Mouse (Mus musculus): ENCODE measurements around the gene Cd164l2.

Gene Cd164l2

DNA sequence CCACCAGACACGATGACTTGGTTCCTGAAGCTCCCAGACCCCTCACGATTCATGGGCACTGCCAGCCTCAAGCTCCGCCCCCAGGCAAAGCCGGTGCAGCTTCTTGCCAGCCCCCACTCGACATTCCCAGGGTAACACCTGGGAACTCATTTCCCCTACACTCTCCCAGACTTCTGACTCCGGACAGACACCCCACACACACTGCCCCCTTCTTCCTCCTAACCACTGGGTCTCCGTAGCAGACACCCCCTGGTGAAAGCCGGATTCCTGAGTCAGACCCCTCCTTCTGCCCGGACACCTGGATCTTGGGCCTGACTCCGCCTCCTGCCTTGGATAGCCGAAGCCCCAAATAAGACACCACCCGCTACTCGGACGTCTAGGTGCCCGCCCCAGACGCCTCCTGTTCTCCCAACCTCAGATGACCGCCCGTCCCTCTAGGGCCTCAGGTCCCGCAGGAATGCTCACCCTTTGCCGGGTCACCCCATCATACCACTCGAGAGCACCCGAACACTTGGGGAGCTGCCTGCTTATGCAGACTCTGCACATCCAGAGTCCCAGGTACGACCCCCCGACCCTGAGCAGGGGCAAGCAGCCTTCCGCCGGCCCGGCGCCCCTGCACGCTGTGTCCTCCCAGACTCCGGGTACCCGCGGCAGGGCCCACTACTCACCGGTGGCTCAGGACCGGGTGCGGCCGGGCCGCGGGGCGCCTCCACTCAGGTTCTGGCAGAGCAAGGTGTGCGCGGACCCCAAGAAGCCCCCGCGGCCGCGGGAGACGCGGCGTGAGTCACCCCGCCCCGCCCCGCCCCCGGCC, at the start of gene Cd164l2, which contains the start of gene Gpr3:
Cd164l2 (plus strand) TSS at position 381 of the 811 bp plus-strand sequence.
Gpr3 (minus strand) TSS at position 786 of the 811 bp plus-strand sequence.
- peak; percentile 31 for DNase-seq

DNA sequence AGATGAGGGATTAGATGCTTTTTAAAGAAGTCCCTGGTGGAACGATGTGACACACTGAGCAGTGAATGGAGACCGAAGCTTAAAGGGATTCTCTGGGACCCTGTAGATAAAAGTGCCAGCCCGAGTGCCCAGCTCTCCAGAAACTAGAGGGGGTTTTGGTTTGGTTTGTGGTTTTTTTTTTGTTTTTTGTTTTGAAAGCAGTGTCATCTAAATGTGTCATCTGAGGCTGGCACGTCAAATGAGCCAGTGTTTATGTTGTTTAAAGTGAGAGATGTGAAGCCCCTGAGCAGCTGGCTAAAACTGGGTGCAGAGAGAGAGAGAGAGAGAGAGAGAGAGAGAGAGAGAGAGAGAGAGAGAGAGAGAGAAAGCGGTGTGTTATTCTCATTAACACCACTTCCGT, 49.7 kb upstream of the Cd164l2 start:
- no peak for DNase-seq

DNA sequence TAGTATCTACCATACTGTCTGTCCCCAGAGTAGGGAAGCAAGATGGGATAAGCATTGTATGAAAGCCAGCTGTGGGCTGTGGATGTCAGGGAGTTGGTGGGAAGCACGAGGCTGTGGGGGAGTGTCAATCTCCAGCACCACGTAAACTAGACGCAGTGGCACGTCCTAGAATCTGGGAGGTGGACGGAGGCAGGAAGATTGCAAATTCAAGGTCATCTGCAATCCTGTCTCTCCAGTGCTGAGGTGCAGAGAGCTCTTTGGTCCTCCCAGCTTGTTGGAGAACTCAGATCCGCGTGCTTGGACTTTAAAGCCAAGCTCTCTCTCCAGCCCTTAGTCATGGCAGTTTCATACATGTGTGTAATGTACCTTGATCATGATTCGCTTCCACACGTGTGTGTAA, 45.2 kb upstream of the Cd164l2 start:
- DNase-seq = no peak

DNA sequence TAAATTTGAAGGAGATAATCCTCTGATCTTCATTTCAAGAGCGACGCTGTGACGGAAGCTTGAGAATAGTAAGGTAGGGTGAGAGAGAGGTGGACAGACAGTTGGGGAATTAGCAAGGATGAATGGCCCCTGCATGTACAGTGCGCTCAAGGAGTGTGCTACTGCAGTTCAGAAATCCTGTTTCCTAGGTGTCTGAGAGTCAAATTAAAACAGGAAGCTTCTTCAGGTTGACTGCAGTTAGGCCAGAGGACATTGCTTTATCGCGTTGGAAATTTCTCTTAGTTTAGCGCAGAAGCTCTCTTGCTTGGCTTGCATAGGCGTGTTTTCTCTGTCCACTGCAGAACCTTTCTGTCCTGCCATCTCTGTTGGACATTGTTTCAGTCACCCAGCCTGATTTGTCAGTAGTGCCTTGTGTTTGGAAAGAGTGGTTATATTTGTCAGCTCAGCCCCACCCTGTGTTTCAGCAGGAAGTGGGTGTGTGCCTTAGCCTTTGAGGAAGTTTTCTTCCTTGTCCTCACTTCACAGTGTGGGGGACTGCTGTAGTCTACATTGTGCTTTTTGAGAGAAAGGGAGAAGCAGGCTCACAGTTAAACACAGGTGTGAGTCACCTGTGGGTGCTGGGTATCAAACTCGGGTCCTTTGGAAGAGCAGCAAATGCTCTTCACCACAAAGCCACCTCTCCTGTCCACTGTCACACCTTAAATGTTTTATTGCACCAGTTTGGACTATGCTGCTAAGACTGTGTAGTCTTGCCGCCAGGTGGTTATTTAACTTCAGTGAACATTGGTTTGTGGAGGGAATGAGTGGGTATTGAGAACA, 42.5 kb upstream of the Cd164l2 start:
- no peak for DNase-seq

DNA sequence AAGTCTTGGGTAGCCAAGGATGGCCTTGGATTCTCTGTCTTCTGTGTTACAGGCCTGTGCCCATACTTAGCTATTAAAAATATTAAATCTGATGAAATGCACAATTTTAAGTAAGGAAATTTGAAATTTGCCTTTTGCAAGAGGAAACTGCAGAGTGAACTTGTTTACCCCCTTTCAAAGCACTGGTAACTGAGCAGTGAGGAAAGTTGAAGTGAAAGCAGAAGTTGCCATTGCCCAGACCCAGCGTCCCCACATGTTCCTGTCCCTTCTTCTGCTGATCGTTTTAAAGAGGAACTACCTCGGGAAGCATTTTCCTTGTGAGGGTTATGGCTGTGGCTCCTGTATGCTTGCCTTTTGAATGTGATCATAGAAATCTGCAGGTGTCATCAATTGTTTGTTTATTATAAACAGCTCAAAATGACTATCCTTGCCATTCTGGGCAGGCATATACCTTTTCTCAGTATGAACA, 41.8 kb upstream of the Cd164l2 start:
- no peak for DNase-seq

DNA sequence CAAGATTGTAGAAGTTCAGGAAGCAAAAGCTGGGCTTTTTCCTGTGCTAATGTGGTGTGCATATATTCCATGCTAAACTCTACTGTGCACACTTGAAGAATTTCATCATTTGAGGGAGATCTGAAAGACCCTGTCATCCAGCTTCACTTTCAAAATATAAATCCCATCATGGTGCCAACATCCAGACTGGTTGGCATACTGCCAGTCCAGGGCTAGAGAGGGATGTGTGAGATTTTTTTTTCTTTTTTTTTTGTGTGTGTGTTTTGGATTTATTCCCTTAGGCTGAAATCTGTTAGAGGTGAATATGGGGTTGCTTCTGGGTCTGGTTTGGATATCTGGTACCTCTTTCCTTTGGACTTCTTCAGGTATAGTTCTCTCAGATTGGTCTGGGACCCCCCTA, 41.3 kb upstream of the Cd164l2 start:
- no peak for DNase-seq

DNA sequence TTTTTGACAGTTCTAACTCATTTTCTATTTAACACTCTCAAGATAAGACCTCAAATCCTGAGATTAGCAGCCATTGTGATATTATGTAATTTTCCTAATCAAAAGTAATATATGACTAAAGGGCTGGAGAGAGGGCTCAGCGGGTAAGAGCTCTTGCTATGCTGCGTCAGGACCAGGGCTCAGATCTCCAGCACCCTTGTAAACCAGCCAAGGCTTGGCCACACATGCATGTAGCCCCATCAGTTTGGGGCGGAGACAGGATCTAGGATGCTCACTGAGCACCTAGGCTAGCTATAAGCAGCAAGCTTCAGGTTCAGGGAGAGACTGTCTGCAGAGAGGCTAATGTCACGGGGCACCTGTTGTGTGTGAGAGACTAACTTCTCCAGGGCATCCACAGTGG, 39.5 kb upstream of the Cd164l2 start:
- no peak for DNase-seq

DNA sequence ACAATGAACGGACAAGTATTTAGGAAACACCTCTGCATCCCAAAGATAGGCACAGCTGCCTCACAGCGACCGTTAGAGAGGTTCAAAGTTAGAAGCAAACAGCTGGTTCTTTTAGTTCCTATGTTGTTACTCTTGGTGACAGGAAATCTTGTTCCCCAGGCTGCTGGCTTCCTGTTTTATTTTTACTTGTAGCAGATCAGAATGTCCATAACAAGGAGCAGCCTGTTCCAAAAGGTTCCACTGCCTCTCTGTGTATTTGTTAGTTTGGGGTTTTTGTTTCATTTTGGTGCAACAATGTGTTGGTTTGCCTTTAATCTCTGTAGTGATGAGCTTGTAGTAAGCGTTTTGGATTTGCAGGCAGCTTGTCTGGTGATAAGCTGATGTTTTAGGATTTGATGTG, 37.6 kb upstream of the Cd164l2 start:
- no peak for DNase-seq

DNA sequence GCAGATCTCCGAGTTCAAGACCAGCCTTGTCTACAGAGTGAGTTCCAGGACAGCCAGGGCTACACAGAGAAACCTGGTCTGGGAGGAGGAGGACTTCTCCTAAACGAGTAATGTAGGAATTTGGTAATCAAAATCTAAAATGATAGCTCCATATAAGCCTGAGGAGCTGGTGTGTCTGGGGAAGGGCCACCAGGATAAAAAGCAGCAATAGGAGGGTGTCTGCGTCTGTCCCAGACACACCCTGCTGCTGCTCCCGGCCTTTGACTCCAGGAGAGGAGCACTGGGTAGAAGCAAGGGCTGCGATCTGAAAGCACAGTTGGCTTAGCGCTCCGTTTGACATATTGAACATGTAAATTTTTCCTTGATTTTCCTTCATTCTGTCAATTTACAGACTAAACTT, 36.7 kb upstream of the Cd164l2 start:
- DNase-seq = no peak

DNA sequence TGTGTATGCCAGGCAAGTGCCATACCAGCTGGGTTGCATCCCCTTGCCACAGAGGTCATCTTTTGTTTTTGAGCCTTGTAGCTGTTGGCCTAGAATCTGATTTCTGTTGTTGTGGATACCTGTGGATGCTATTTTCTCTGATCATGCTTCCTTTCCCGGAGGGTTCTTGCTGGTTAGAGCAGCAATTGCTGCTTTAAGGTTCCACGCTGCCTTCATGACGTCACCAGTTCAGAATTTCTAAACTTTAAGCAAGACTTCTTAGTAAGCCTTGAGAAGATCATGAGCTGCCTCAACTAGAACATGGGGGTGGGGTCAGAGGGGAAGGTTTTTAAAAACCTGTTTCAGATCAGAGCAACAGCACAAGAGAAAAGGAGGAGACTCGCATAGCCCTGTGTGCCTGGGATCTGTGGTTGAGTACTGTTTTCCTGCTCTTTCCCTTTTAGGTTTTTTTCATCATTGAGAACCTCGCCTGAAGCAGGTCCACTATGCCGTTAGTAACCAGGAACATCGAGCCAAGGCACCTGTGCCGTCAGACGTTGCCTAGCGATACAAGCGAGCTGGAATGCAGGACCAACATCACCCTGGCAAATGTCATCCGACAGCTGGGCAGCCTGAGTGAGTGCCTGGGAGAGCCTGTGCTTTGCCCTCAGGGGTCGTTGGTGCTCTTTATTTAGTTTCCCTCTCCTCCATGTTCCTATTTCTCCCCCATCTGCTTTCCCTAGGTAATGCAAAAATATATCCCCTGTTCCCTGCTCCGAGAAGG, 35.8 kb upstream of the Cd164l2 start:
- no peak for DNase-seq

DNA sequence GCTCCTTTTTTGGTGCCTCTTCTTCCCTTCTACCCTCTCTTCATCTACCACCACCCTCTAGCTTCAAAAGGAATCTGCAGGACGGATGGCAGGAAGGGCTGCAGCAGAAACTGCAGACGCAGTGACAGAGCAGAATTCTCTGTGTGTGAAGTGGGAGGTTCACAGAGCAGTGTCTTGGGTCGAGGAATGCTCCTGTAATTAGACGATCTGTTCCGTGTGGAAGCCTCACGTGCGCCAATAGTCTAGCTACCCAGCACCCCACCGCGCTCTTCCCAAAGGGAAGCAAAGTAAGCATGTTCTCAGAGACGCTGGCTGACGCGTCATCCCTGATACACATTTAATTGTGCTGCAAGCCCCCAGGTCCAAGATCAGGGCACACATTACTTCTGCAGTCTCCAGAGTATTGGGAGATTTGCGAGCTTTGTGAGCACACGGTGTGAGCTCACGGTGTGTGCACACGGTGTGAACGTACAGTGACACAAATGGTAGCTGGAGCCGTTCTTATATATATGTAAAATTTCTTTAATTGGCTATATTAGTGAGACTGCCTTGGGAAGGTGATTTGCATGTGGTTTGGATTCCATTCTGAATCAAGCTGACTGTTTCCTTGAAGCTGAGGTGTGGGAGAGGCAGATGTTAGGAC, 35.0 kb upstream of the Cd164l2 start:
- no peak for DNase-seq

DNA sequence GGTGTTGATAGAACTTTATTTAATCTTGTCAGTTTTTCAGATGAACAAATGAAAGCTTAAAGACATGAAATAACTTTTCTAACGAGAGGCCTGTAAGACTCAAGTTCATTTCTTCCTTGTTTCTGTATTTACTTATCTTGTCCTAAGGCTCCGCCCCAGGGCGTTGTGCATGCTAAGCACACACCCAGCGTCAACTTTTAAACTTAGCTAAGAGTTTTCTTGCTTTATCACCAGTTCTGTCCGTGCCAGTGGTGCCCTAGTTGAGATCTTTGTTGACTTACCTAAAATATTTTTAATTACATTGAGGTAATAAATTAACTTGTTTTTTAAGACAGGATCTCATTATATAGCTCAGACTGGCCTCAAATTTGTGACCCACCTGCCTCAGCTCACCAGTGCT, 33.6 kb upstream of the Cd164l2 start:
- DNase-seq = no peak

DNA sequence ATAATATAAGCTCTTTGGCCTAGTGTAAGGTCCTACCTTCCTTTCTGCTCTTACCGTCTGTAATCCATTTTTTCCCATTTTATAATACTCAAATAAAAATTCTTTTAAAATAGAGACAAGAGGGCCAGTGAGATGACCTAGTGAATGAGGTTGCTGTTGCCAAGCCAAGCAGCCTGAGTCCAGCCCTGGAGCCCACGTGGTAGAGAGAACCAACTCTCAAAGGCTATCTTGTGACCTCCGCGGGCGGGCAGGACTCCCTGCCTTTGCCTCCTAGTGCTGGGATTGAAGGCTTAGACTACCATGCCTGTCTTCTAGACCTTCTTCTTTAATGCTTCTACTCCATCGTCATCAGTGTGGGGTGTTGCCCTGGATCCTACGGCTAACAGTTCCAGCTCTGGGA, 32.7 kb upstream of the Cd164l2 start:
- DNase-seq = no peak

DNA sequence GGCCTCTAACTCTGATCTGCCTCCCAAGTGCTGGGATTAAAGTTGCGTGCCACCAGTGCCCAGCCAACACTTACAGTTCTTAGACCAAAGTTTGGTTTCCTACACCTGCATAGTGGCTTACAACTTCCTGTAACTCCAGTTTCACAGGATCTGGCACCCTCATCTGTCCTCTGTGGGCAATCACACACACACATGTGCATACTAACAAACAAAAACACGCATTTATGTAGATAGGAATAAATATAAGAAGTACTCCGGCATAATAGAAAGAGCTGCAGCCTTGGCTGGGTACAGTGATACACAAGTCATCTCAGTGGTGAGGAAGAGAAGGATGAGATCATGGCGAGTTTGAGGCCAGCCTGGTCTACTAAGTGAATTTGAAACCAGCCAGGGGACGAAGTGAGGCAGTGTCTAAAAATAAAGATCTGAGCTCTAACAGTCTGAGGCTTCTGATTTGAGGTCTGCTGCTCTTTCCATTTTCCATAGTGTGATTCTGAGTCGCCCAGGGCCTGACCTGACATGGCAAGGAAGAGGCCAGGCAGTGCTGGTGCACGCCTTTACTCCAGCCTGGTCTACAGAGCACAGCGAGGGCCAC, 29.4 kb upstream of the Cd164l2 start:
- no peak for DNase-seq

DNA sequence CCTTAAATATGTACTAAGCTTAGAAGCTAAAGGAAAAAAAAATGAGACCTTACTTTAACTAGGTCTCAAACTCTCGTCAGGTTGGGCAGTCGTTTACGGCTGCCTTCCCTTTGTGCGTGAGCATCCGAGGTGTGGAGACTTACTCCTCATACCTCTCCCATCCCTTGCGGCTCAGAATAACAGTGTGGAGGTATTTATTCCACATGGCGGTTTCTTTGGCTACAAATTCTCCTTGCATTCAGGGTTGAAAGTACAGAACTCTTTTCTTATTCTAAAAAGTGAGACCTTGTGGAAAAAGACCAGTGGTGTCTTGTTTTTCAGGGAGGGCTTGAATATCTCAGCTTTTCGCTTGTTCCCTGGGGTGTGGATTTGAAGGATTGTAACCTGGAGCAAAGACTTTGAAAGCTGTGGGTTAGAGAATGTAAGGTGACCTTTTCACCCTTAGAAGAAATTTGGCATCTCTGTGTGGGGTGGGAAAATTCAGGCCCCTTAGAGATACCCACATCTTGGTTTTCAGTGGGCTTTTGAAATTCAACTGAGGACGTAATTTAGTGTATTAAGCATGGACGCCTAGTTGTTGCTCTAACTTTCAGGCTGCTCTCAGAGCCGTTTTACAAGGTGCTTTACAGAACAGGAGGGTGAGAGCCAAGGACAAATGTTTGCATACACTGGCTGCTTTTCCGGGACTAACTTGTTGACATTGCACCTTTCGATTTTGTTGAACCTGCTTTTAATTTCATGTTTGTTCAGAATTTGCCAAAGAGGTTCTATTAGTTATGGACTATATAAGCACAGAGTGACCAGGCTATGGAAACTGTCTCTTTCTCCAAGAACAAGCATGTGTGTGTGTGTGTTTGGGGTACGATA, 27.7 kb upstream of the Cd164l2 start:
- DNase-seq = no peak

DNA sequence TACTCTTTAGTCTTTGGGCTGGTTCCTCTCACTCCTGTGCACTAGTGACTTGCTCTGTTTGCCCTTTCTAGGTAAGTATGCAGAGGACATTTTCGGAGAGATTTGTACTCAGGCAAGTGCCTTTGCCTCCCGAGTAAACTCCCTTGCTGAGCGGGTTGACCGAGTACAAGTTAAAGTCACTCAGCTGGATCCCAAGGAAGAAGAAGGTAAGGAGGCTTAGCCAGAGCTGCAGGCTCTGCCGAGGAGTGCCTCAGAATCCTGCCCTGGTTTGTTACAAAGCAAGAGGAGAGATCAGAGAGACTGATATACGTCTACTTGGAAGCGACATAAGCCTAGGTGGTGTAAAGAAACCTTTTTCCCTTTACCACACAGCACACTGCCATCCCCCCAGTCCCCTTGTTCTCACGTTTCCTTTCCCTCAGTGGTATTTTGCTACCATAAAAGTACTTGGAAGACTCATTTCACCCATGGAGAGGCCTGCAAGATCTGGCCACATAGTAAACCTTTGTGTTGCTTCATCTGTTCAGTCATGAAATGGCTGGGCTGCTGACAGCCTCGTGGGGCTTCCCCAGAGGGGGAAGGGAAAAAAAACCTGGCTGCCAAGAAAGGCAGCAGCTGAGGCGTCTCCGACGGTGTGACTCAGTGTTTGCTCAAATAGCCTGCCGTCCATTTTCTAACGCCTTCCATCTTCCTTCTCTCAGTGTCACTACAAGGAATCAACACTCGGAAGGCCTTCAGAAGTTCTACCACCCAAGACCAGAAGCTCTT, 26.8 kb upstream of the Cd164l2 start:
- DNase-seq = peak; percentile 68

DNA sequence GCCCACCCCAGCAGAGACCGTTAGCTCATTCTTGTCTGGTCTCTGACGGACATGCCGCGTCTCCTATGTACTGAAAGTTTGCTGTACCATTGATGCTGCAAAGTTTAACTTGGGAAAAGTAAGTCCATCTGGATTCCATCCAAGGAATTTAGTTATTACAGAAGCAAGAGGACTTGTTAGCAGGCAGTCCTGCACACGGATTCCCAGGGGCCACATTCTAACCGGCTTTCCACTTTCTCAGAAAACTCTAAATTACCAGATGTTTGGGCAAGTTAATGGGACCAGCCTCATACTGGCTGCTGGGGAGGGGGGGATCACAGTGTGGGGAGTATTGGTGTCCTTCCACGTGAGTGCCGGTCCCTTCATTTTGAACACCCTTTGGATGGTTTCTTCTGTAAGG, 26.0 kb upstream of the Cd164l2 start:
- no peak for DNase-seq

DNA sequence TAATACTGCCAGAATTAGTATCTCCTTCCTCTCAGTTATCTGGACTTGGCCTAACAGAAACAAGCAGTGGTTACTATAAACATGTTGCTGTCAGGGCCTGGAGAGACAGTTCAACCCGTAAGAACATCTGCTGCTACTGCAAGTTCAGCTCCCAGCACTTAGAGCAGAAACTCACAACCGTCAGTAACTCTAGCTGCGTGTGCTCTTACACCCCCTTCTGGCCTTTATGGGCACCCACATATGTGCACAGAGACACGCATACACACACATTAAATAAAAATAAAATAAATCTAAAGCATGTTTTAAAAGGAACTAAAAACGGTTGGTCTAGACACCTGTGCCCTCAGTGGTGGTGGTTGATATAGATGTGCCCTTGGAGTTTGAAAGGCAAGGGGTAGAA, 25.1 kb upstream of the Cd164l2 start:
- DNase-seq = no peak

DNA sequence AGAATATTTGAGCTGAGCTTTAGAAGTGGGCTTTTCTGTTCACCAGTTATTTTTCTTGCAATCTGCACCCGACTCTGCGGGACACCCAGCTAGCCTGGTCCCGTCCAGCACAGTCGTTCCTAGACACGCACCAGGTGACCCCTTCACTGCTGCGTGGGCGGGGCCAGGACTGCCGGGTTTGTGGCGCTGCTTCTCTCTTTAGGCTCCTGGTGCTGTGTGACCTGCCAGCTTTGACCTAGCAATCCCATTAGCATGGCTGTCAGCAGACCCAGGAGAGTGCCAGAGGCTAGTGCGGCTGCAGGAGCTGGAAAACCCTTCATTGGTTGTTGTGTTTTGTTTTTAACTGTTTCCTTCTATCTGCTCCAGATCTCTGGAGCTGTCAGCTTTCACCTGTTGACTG, 22.5 kb upstream of the Cd164l2 start:
- DNase-seq = no peak

DNA sequence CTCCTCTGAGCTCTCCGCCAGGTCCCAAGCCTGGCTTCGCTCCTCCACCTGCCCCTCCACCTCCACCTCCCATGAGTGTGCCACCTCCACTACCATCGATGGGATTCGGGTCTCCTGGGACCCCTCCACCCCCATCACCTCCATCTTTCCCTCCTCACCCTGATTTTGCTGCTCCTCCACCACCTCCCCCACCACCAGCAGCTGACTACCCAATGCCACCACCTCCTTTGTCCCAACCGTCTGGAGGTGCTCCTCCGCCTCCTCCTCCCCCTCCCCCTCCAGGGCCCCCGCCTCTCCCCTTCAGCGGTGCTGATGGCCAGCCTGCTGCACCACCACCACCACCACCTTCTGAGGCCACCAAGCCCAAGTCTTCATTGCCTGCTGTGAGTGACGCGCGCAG, 17.4 kb upstream of the Cd164l2 start:
- no peak for DNase-seq

DNA sequence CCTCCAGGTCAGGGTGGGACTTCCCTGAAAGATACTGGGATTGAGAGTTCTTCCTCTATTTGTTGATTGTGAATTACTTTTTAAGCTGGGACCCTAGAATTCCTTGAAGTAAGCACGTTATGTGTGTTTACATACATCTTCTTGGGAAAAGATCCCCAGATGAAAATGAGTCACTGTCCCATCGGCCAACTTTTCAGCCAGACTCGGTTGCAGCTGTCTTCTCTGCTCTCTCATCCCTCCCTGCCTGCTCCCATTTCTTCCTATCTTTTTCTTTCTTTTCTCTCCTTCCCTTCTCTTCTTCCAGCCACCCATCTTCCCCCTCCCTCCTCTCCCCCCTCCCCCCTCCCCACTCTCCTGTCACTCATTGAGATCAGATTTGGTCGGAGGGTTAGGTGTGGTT, 16.9 kb upstream of the Cd164l2 start:
- DNase-seq = no peak
